Mouse (Mus musculus) midbrain, embryonic 10.5 days (tissue): ENCODE measurements around the gene Neu3. TPM values are rescaled to one million over a fixed set of nuclear protein-coding genes. Genes with fewer than 3 reads are reported as not detected.

ENCODE experiments used
- DNase-seq: peaks from one replicate; pipeline ENCODE4 v3.0.0-alpha.2; 2017; ENCODE audit warnings: low spot score
- H3K27ac ChIP-seq: fragments of 300-500 bp; sonication (generic); replicated peaks from 2 replicates; pipeline ENCODE4 v1.5.1; 2016; ENCODE audit warnings: mild to moderate bottlenecking
- H3K27me3 ChIP-seq: fragments of 300-500 bp; sonication (generic); 2 replicates; pipeline ENCODE4 v1.6.1; 2016; ENCODE audit warnings: low read depth, mild to moderate bottlenecking; ENCODE audit not compliant: poor library complexity, severe bottlenecking
- H3K36me3 ChIP-seq: fragments of 300-500 bp; sonication (generic); 2 replicates; pipeline ENCODE4 v1.6.1; 2016; ENCODE audit warnings: mild to moderate bottlenecking, moderate library complexity
- H3K4me1 ChIP-seq: fragments of 300-500 bp; sonication (generic); 2 replicates; pipeline ENCODE4 v1.6.1; 2016
- H3K4me3 ChIP-seq: fragments of 300-500 bp; sonication (generic); 2 replicates; pipeline ENCODE4 v1.5.1; 2016; ENCODE audit warnings: mild to moderate bottlenecking, moderate library complexity
- H3K9me3 ChIP-seq: fragments of 300-500 bp; sonication (generic); replicated peaks from 2 replicates; pipeline ENCODE4 v1.6.1; 2016; ENCODE audit warnings: mild to moderate bottlenecking
- WGBS: fragments of 180-500 bp; shearing (Covaris S2); methylation state at CpG from one replicate; pipeline ENCODE4 v1.1.7; 2016; 5-methylcytosine and 5-hydroxymethylcytosine counted together
- polyA plus RNA-seq: library from polyadenylated mRNA; unstranded; fragments of >200 nt; fragmentation: Nextera tagmentation; extraction: Ambion mirVana; gene quantifications from 2 replicates; pipeline ENCODE4 v1.2.1, GENCODE M21; 2016

Gene Neu3
- polyA plus RNA-seq, 1 experiment from 2014 or later, result 2.5 TPM

DNA sequence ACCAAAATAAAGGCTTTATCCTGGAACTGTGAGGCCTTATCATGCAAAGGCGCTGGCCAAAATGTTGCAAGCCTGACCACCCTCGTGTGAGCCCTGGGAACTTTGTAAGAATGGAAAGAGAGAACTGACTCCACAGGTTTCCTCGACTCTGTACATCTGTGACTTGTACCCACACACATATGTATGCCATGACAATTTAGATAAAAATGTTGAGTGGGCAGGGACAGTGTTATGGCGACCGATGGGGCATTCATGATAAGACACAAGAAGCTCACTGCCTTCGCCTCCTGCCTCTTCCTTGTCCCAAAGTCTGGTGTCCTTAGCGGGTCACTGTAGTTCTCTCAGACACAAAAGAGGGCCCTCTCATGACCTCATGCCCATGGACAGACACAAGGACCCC lies 29.1 kb downstream of the Neu3 start:
- Histone ChIP-seq H3K9me3 (no peaks in the 10 kb centered on the region), H3K27me3 (peaks cover 34% of the 10 kb centered on the region), H3K27ac (no peak overlapping the region), H3K4me3 (no peak overlapping the region), H3K36me3 (no peaks in the 10 kb centered on the region), H3K4me1 (peaks cover 18% of the 10 kb centered on the region)
- DNase-seq, result no peak
- WGBS, result 84% methylated on average over 7 of the region's 7 CpGs

DNA sequence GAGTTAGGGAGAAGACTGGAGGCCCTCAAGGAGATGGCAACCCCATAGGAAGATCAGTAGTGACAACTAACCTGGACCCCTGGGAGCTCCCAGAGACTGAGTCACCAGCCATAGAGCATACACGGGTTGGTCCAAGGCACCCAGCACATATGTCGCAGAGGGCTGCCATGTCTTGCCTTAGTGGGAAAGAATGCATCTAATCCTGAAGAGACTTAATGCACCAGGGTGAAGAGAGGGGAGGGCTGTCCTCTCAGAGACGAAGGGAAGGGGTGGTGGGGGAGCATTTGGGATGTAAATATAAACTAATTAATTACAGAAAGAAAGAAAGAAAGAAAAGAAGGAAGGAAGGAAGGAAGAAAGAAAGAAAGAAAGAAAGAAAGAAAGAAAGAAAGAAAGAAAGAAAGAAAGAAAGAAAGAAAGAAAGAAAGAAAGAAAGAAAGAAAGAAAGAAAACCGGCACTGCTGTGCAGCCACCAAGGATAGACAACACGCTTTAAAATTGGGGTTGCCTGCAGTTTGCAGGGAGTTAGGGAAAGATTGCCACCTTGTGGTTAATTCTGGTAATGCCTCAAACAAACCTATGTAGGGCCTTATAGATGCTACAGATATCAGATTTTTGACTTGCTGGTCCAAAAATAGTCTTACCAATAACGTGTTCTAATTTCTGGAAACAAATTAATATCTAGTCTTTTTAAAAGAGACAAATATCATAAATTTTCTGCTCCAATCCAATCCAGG lies 30.1 kb downstream of the Neu3 start:
- no peaks in the 10 kb centered on the region for H3K36me3 ChIP-seq
- peaks cover 18% of the 10 kb centered on the region for H3K4me1 ChIP-seq
- H3K9me3 ChIP-seq, result no peaks in the 10 kb centered on the region
- H3K4me3 ChIP-seq, result no peak overlapping the region
- H3K27me3 ChIP-seq, result peaks cover 34% of the 10 kb centered on the region
- 36% methylated on average over 6 of the region's 6 CpGs for WGBS
- peak; percentile 28 for DNase-seq
- no peak overlapping the region for H3K27ac ChIP-seq

DNA sequence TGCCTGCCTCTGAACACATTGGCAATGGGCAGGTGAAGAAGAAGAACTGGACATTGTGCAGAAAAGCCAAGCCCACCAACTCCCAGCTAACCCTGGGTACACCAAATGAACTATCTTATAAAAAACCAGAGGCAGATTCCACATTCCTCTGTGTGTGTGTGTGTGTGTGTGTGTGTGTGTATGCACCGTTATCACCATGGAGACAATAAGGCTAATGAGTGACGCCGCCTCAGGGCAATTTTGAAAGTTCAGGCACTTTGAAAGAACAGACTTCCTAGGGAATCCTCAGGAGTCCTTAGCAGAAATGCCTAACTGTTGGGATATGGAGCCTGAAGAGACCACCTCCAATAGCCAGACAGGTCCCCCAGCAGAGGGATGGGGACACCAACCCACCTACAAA lies 31.0 kb downstream of the Neu3 start:
- H3K27me3 ChIP-seq, result peaks cover 34% of the 10 kb centered on the region
- H3K4me1 ChIP-seq, result peaks cover 18% of the 10 kb centered on the region
- 83% methylated on average over 3 of the region's 3 CpGs for WGBS
- no peak overlapping the region for H3K4me3 ChIP-seq
- H3K9me3 ChIP-seq, result no peaks in the 10 kb centered on the region
- no peak overlapping the region for H3K27ac ChIP-seq
- no peak for DNase-seq
- H3K36me3 ChIP-seq, result no peaks in the 10 kb centered on the region

GRCm38 (mm10) chr7:99796471-99796870 lies 31.7 kb downstream of the Neu3 start:
- no peak for DNase-seq
- peaks cover 18% of the 10 kb centered on the region for H3K4me1 ChIP-seq
- H3K27ac ChIP-seq, result no peak overlapping the region
- H3K9me3 ChIP-seq, result no peaks in the 10 kb centered on the region
- H3K27me3 ChIP-seq, result peaks cover 34% of the 10 kb centered on the region
- no peak overlapping the region for H3K4me3 ChIP-seq
- H3K36me3 ChIP-seq, result no peaks in the 10 kb centered on the region
- 66% methylated on average over 3 of the region's 3 CpGs for WGBS

DNA sequence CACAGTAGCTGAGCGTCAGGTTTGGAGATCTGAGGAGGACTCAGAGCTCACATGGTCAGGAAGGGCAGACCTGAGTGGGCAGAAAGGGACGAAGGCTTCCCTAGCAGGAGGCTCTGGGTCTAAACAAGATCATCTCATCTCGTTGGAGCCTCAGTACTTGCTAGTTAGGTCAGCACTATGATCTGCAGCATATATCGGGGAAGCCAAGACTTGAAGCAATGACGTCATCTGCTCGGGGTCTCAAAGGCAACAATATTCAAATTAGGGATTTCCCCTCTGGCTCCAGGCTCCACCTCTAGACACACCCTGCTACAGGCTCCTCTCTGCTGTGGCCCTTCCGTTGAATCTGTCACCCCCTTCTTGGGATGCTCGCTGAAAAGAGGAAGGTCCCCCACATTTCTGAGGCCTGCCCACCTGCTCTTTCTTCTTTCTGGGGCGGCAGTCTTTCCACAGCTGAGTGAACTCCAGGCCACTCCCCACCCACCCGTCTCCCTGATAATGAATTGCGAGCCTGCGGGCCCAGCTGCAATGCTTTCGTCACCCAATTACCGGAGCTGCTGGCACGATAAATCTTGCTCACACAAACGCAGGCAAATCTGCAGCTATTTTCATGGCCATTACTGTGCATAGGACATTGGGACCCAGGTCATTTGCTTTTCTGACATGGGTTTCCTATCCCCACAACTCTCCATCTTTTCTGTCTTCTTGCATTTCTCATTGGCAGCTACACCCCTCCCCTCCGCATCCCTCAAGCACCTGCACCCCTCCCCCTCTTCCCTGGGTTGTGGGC lies 32.8 kb downstream of the Neu3 start:
- Histone ChIP-seq H3K27me3 (peaks cover 34% of the 10 kb centered on the region), H3K36me3 (no peaks in the 10 kb centered on the region), H3K27ac (peak overlapping the region; percentile 52; the same call in 1 of the 2 replicates), H3K4me3 (peak overlapping the region; percentile 43), H3K4me1 (peaks cover 18% of the 10 kb centered on the region), H3K9me3 (no peaks in the 10 kb centered on the region)
- DNase-seq, result peak; percentile 35
- WGBS, result 16% methylated on average over 17 of the region's 17 CpGs

DNA sequence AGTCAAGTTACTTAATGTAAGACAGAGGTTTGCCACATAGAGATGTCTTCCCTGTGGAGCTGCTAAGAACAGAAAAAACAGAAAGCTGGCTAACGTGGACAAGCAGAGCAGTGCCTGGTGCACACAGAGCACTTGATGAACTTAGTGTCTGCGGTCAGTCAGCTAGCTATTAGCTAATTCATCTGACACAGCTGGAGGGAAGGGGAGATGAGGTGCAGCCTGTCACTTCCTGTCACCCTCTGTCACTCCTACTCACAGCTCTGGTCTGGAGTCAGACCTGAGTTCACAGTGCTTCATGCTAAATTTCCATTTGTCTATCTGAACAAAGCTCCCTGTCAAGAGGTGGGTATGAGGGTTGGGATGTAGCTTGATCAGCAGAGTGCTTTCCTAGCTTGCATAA lies 34.1 kb downstream of the Neu3 start:
- H3K4me1 ChIP-seq, result peaks cover 18% of the 10 kb centered on the region
- no peak for DNase-seq
- no peaks in the 10 kb centered on the region for H3K9me3 ChIP-seq
- no peaks in the 10 kb centered on the region for H3K36me3 ChIP-seq
- WGBS, result 66% methylated on average over 2 of the region's 2 CpGs
- H3K27ac ChIP-seq, result no peak overlapping the region
- H3K4me3 ChIP-seq, result no peak overlapping the region
- H3K27me3 ChIP-seq, result peaks cover 34% of the 10 kb centered on the region

DNA sequence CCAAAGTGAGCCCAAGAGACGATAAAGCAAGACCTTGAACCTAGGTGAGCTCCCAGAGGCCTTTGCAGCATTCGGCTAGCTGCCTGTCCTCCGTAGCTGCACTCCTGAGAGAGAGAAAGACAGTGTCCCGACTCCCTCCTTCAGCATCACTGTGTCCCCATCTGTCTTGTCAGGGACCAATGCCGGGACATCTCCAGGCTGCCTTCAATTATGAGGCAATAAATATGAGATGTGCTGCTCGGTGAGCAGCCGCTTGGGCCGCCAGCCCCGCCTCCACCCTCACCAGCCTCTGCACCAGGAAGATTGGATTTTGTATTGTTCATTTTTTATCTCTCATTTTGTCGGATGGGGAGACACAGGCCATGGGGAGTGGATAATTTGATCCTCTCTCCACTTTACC lies 37.4 kb downstream of the Neu3 start:
- H3K4me3 ChIP-seq, result no peak overlapping the region
- H3K9me3 ChIP-seq, result no peaks in the 10 kb centered on the region
- H3K36me3 ChIP-seq, result no peaks in the 10 kb centered on the region
- H3K27ac ChIP-seq, result no peak overlapping the region
- DNase-seq, result no peak
- peaks cover 21% of the 10 kb centered on the region for H3K4me1 ChIP-seq
- peaks cover 15% of the 10 kb centered on the region; the same call in 1 of the 2 replicates for H3K27me3 ChIP-seq
- WGBS, result 89% methylated on average over 10 of the region's 10 CpGs

DNA sequence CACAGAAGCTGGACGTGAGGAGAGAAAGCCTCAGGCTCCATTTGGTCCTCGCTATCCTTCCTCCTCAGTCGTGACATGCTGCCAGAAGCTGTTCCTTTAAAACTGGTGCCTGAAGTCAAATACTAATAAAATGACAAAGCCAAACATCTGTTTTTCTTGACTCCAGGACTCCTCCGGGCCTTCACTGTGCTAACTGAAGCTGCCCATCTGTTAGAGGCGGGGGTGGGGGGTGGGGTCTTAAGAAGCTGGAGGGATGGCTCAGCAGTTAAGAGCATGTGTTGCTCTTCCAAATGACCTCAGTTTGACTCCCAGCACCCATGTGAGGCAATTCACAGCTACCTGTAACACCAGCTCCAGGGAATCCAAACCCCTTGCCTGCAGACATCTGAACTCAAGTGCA lies 39.7 kb downstream of the Neu3 start:
- Histone ChIP-seq H3K4me3 (no peak overlapping the region), H3K4me1 (peaks cover 12% of the 10 kb centered on the region), H3K27ac (no peak overlapping the region), H3K27me3 (no peaks in the 10 kb centered on the region), H3K9me3 (no peaks in the 10 kb centered on the region), H3K36me3 (no peaks in the 10 kb centered on the region)
- no peak for DNase-seq
- WGBS, result 78% methylated on average over 5 of the region's 5 CpGs

DNA sequence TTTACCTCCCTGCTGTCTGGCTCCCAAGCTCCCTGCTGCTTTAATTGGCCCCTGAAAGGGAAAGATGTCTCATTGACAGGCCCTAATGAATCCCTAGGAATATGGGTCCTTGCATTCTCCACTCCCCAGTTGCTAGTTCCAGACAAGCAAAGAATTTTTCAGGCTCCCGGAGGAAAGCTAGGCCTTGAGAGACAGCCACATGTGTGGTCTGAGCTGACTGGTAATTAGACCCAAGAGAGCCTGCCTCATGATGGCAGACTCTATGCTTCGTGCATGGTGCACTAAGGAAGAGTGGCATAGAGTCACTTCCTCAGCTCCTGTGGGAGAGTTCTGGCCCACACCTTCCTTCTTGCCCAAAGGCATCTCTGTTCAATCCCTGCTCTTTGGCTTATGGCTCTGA lies 40.3 kb downstream of the Neu3 start:
- H3K36me3 ChIP-seq, result no peaks in the 10 kb centered on the region
- WGBS, result 59% methylated on average over 2 of the region's 2 CpGs

GRCm38 (mm10) chr7:99786774-99787173 lies 41.4 kb downstream of the Neu3 start:
- H3K9me3 ChIP-seq, result no peaks in the 10 kb centered on the region
- no peak overlapping the region for H3K4me3 ChIP-seq
- 87% methylated on average over 3 of the region's 3 CpGs for WGBS
- no peaks in the 10 kb centered on the region for H3K36me3 ChIP-seq
- no peak for DNase-seq
- no peak overlapping the region for H3K27ac ChIP-seq
- peaks cover 12% of the 10 kb centered on the region for H3K4me1 ChIP-seq
- no peaks in the 10 kb centered on the region for H3K27me3 ChIP-seq

More for the DNA sequence above, 40.3 kb downstream of the Neu3 start:
- no peak for DNase-seq
- Histone ChIP-seq H3K27ac (no peak overlapping the region), H3K4me1 (peaks cover 12% of the 10 kb centered on the region), H3K4me3 (no peak overlapping the region), H3K9me3 (no peaks in the 10 kb centered on the region), H3K27me3 (no peaks in the 10 kb centered on the region)

GRCm38 (mm10) chr7:99785553-99785952 lies 42.7 kb downstream of the Neu3 start:
- H3K27ac ChIP-seq, result no peak overlapping the region
- no peaks in the 10 kb centered on the region for H3K9me3 ChIP-seq
- H3K36me3 ChIP-seq, result no peaks in the 10 kb centered on the region
- no peak overlapping the region for H3K4me3 ChIP-seq
- WGBS, result 89% methylated on average over 3 of the region's 3 CpGs
- no peaks in the 10 kb centered on the region for H3K27me3 ChIP-seq
- no peak for DNase-seq
- H3K4me1 ChIP-seq, result peaks cover 12% of the 10 kb centered on the region

- Histone ChIP-seq H3K27me3 (no peaks in the 10 kb centered on the region), H3K9me3 (no peaks in the 10 kb centered on the region), H3K4me1 (peaks cover 9% of the 10 kb centered on the region), H3K4me3 (no peak overlapping the region), H3K36me3 (no peaks in the 10 kb centered on the region), H3K27ac (no peak overlapping the region)
- no peak for DNase-seq
- 92% methylated on average over 7 of the region's 7 CpGs for WGBS
These were observed 44.8 kb downstream of the Neu3 start for GRCm38 (mm10) chr7:99783421-99783820.

DNA sequence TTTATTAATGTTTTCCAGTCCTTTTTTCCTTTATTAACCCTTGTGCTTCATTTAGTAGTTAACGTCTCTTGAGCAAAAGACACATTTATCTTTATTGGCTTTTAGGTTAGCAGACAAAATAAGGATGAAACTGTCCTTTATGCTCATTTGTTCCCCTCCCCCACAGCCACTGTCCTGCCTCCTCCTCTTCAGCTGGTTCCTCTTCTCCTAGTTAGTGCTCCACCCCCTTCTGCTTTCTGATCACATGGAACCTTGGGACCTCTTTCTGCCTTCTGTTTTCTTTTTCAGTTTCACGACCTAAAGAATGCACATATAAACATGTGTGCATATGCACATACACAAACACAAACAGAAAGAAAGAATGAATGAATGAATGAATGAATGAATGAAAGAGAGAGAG lies 46.3 kb downstream of the Neu3 start:
- Histone ChIP-seq H3K27me3 (no peaks in the 10 kb centered on the region), H3K9me3 (no peaks in the 10 kb centered on the region), H3K36me3 (no peaks in the 10 kb centered on the region), H3K4me3 (no peak overlapping the region), H3K4me1 (peaks cover under 1% of the 10 kb centered on the region; the same call in 1 of the 2 replicates), H3K27ac (no peak overlapping the region)
- 77% methylated on average over 2 of the region's 2 CpGs for WGBS
- no peak for DNase-seq
